Mouse (Mus musculus) forebrain, embryonic 10.5 days (tissue): ENCODE results near the gene Shmt2. TPM values are rescaled to one million over a fixed set of nuclear protein-coding genes. Genes with fewer than 3 reads are reported as not detected.

ENCODE experiments used
- DNase-seq: peaks from one replicate; pipeline ENCODE4 v3.0.0-alpha.2; 2017; ENCODE audit warnings: low spot score; ENCODE audit errors: extremely low spot score
- H3K27ac ChIP-seq: fragments of 300-500 bp; sonication (generic); 2 replicates; pipeline ENCODE4 v1.5.1; 2016; ENCODE audit warnings: mild to moderate bottlenecking
- H3K27me3 ChIP-seq: fragments of 300-500 bp; sonication (generic); 2 replicates; pipeline ENCODE4 v1.6.1; 2016; ENCODE audit warnings: mild to moderate bottlenecking; ENCODE audit not compliant: poor library complexity, severe bottlenecking
- H3K36me3 ChIP-seq: fragments of 300-500 bp; sonication (generic); replicated peaks from 2 replicates; pipeline ENCODE4 v1.6.1; 2016; ENCODE audit warnings: mild to moderate bottlenecking, moderate library complexity
- H3K4me1 ChIP-seq: fragments of 300-500 bp; sonication (generic); 2 replicates; pipeline ENCODE4 v1.6.1; 2016
- H3K4me3 ChIP-seq: fragments of 300-500 bp; sonication (generic); 2 replicates; pipeline ENCODE4 v1.5.1; 2016; ENCODE audit warnings: mild to moderate bottlenecking, moderate library complexity
- H3K9me3 ChIP-seq: fragments of 300-500 bp; sonication (generic); 2 replicates; pipeline ENCODE4 v1.6.1; 2016; ENCODE audit warnings: mild to moderate bottlenecking, moderate library complexity
- WGBS: fragments of 180-500 bp; shearing (Covaris S2); methylation state at CpG from one replicate; pipeline ENCODE4 v1.1.7; 2016; 5-methylcytosine and 5-hydroxymethylcytosine counted together
- polyA plus RNA-seq: library from polyadenylated mRNA; unstranded; fragments of >200 nt; fragmentation: Nextera tagmentation; extraction: Ambion mirVana; gene quantifications from 2 replicates; pipeline ENCODE4 v1.2.1, GENCODE M21; 2016

The Shmt2 gene
- polyA plus RNA-seq, 1 experiment from 2014 or later, result 129 TPM

DNA sequence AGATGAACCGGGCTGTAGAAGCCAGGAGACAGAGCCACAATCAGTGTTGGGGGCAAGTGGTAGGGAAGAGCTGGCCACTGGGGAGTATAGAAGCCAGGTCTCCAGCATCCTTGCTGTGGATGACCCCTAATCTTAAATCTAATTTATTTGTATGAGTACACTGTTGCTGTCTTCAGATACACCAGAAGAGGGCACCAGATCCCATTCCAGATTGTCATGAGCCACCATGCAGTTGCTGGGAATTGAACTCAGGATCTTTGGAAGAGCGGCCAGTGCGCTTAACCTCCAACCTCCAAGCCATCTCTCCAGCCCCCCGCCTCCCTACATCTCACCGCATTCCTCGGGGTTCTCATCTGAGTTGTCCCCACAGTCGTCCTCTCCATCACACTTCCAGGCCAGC lies 24.3 kb upstream of the Shmt2 start:
- H3K4me3 ChIP-seq, result no peak overlapping the region
- H3K27ac ChIP-seq, result no peak overlapping the region
- peaks cover 100% of the 10 kb centered on the region for H3K36me3 ChIP-seq
- 0 out of 2 replicates have a peak, but pooled peaks cover 3% of the 10 kb centered on the region for H3K4me1 ChIP-seq
- no peak for DNase-seq
- no peaks in the 10 kb centered on the region for H3K9me3 ChIP-seq
- H3K27me3 ChIP-seq, result no peaks in the 10 kb centered on the region
- 92% methylated on average over 7 of the region's 7 CpGs for WGBS

DNA sequence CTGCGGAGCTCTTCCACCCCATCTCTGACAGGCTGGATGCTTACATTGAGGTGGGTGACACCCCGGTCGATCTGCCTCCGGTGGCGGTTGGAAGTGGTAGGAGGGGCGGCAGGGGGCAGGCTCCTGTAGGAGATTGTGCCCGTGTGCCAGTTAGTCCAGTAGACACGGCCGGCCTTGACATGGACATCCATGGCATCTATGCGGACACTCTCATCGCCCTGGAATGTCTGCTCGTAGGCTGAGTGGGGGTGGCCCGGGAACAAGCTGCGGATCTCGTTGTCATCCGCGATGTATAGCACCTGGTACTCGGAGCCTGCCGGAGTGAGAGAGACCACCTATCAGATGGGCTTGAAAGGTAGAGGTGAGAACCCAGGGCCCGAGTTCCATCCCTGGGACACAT lies 22.1 kb upstream of the Shmt2 start:
- 96% methylated on average over 20 of the region's 20 CpGs for WGBS
- Histone ChIP-seq H3K27me3 (no peaks in the 10 kb centered on the region), H3K9me3 (no peaks in the 10 kb centered on the region), H3K27ac (no peak overlapping the region), H3K4me1 (0 out of 2 replicates have a peak, but pooled peaks cover 3% of the 10 kb centered on the region), H3K4me3 (no peak overlapping the region), H3K36me3 (peaks cover 100% of the 10 kb centered on the region)
- no peak for DNase-seq

DNA sequence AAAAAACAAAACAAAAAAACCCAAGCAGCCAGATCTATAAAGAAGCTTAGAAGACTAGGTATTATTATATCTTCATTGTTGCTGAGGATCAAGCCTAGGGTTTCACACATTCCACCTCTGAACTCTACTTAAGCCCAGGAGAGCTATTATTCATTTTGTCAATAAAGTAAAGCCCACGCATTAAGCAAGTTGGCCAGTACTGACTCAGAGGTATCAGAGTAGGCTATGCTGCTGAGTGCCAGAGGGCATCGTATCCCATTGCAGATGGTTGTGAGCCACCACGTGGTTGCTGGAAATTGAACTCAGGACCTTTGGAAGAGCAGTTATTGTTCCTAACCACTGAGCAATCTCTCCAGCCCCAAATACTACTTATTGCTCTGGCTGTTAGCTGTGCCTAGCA lies 21.7 kb upstream of the Shmt2 start:
- H3K4me1 ChIP-seq, result 0 out of 2 replicates have a peak, but pooled peaks cover 3% of the 10 kb centered on the region
- WGBS, result 90% methylated on average over 3 of the region's 3 CpGs

DNA sequence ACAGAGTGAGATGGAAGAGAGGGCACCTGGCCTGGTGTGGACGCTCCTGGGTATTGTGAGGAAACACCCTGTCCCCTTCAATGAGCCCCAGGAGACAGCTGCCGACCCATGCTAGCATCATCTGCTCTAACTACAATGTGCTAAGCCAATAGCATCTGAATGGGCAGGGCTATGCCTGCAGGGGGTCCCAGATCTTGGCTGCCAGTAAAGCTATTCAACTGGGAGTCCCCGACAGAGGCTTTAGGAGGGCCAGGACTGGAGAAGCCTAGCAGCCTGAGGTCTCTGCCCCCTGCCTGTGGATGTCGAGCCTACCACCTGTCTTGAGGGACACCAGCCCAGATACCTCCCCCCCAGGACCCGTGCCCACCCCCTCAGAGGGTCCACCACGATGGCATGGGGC lies 20.5 kb upstream of the Shmt2 start:
- Histone ChIP-seq H3K36me3 (peaks cover 95% of the 10 kb centered on the region), H3K27ac (no peak overlapping the region), H3K4me3 (no peak overlapping the region), H3K27me3 (peaks cover 1% of the 10 kb centered on the region), H3K9me3 (no peaks in the 10 kb centered on the region), H3K4me1 (peaks cover 10% of the 10 kb centered on the region; the same call in 1 of the 2 replicates)
- no peak for DNase-seq
- WGBS, result 61% methylated on average over 6 of the region's 6 CpGs

More for the DNA sequence above, 21.7 kb upstream of the Shmt2 start:
- no peak for DNase-seq
- H3K27me3 ChIP-seq, result no peaks in the 10 kb centered on the region
- no peaks in the 10 kb centered on the region for H3K9me3 ChIP-seq
- no peak overlapping the region for H3K27ac ChIP-seq
- no peak overlapping the region for H3K4me3 ChIP-seq
- peaks cover 100% of the 10 kb centered on the region for H3K36me3 ChIP-seq

DNA sequence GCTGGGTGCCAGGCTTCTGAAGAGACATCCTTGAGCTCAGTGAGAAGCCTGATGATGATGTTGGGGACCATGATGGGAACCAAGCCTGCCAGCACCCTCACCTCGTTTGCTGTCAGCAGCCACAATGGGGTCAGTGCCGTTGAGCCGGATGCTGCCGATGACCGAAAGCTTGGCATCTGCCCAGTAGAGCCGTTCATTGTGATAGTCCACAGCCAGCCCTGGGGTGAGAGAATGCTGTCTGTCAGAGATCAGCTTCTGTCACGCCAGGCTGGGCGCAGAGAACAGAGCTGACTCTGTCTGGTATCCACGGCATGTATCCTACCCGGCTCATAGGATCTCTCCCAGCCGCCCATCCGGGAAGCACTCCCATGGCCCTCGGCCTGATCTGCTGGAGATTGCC lies 19.8 kb upstream of the Shmt2 start:
- peaks cover 12% of the 10 kb centered on the region for H3K4me1 ChIP-seq
- no peak for DNase-seq
- no peak overlapping the region for H3K4me3 ChIP-seq
- 90% methylated on average over 13 of the region's 13 CpGs for WGBS
- peaks cover 6% of the 10 kb centered on the region for H3K27me3 ChIP-seq
- no peaks in the 10 kb centered on the region for H3K9me3 ChIP-seq
- no peak overlapping the region for H3K27ac ChIP-seq
- peaks cover 89% of the 10 kb centered on the region for H3K36me3 ChIP-seq

DNA sequence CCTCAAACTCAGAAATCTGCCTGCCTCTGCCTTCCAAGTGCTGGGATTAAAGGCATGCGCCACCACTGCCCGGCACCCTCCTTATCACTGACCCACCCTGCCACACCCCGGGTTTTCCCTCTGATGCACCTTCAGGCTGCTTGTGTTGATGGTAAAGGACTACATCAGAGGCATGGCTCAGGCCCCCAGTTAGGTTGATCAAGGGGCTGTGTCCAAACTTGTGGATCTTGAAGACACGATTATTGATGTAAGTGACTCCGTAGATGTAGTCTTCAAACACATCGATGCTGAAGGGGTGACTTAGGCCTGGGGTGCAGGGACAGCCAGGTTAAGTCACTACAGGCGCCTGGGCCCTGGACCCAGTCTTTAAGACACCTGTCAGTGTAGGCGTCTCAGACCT lies 19.3 kb upstream of the Shmt2 start:
- peaks cover 12% of the 10 kb centered on the region for H3K27me3 ChIP-seq
- peaks cover 83% of the 10 kb centered on the region for H3K36me3 ChIP-seq
- 97% methylated on average over 8 of the region's 8 CpGs for WGBS
- DNase-seq, result no peak
- peaks cover 17% of the 10 kb centered on the region for H3K4me1 ChIP-seq
- no peak overlapping the region for H3K4me3 ChIP-seq
- no peaks in the 10 kb centered on the region for H3K9me3 ChIP-seq
- H3K27ac ChIP-seq, result no peak overlapping the region

DNA sequence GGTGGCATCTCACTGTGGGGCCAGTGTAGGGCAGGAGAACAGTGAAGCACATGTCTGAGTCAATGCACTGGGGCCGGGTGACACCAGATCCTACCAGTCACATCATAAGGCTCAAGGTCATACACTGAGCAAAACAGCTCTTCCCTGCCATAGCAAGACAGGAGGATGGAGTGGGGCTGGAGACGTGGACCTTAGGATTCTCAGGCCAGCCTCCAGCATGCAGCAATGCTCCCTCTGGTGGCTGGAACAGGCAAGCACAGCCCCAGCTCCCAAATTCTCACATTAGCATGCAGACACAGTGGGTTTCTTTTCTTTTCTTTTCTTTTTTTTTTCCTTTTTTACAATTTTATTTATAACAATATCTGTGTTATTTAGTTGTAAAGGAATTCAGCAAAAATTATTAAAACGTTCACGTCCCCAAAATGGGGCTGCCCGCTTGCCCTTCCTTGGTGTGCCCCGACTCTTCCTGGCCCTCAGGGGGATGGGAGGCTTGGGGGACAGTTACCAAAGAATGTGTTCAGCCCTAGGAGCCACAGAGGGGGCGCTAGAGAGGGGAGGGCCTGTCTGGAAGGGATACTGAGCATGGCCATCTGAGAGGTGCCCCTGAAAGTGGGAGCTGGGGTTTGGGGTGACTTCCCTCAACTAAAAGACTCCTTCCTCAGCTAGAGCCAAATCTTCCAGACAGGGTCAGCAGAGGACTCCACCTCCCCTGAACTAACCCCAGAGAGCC lies 15.8 kb upstream of the Shmt2 start:
- H3K4me3 ChIP-seq, result no peak overlapping the region
- peaks cover 48% of the 10 kb centered on the region for H3K36me3 ChIP-seq
- DNase-seq, result peak; percentile 81
- H3K4me1 ChIP-seq, result peaks cover 50% of the 10 kb centered on the region
- peaks cover 47% of the 10 kb centered on the region for H3K27me3 ChIP-seq
- H3K27ac ChIP-seq, result no peak overlapping the region
- WGBS, result 25% methylated on average over 7 of the region's 7 CpGs
- H3K9me3 ChIP-seq, result no peaks in the 10 kb centered on the region

DNA sequence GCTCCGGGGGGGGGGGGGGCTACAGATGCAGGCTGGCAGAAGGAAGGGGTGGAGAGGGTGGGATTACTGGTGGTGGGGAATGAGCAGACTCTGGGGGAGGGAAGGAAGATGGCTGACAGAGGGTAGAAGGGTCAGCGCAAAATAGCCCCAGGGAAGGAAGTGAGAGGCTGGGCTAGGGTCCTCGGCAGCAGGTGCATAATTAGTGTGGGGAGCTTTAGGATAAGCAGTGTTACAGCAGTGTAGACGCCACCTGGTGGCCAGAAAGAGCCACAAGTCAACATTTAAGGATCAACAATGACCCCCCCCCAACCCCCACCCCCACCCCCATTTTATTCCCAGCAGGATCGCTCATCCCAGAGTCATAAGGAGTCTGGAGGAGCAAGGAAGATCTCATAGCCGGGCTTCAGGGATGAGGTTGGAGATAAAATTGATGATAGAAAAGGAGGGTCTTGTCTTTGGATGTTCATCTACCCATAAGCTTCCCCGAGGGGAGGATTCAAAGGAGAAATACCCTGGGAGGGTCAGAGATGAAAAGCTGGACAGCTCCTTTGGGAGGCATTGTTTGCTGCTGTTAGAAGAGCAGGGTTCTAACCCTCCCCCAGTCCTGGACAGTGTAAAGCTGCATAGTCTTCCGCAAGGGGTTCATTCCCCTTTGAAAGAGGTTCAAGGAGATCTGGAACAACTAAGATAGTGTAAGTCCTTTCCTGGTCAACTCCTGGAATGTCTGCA lies 14.5 kb upstream of the Shmt2 start:
- no peaks in the 10 kb centered on the region for H3K9me3 ChIP-seq
- peaks cover 59% of the 10 kb centered on the region for H3K27me3 ChIP-seq
- DNase-seq, result peak; percentile 61
- no peak overlapping the region for H3K4me3 ChIP-seq
- H3K27ac ChIP-seq, result no peak overlapping the region
- H3K4me1 ChIP-seq, result peaks cover 57% of the 10 kb centered on the region
- WGBS, result 12% methylated on average over 8 of the region's 8 CpGs
- peaks cover 36% of the 10 kb centered on the region for H3K36me3 ChIP-seq

DNA sequence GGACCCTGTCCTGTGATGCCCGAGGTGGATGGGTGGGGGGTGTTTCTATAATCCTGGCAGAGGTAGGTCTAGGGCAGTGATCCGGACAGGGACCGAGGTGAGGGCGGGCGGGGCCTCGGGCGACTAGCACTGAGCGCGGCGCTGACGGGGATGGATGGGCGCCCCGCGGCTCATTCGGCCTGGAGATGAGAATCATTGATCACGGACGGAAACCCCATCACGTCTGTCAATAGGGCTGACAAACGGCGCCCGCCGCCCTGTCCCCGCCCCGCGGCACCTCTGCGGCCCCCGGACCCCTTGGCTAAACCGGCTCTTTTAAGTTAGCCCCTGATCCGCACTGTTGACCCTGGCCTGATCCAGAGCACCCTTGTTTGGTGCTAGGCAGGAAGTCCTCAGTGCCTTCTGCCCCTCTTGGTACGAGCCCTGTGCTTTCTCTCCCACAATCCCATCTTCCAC lies 12.7 kb upstream of the Shmt2 start:
- Histone ChIP-seq H3K36me3 (peaks cover 18% of the 10 kb centered on the region), H3K27ac (peak overlapping the region; percentile 48; the same call in 1 of the 2 replicates), H3K9me3 (no peaks in the 10 kb centered on the region), H3K27me3 (peaks cover 77% of the 10 kb centered on the region), H3K4me1 (peaks cover 74% of the 10 kb centered on the region), H3K4me3 (peak overlapping the region; percentile 53)
- DNase-seq, result no peak
- WGBS, result 2% methylated on average over 30 of the region's 30 CpGs

DNA sequence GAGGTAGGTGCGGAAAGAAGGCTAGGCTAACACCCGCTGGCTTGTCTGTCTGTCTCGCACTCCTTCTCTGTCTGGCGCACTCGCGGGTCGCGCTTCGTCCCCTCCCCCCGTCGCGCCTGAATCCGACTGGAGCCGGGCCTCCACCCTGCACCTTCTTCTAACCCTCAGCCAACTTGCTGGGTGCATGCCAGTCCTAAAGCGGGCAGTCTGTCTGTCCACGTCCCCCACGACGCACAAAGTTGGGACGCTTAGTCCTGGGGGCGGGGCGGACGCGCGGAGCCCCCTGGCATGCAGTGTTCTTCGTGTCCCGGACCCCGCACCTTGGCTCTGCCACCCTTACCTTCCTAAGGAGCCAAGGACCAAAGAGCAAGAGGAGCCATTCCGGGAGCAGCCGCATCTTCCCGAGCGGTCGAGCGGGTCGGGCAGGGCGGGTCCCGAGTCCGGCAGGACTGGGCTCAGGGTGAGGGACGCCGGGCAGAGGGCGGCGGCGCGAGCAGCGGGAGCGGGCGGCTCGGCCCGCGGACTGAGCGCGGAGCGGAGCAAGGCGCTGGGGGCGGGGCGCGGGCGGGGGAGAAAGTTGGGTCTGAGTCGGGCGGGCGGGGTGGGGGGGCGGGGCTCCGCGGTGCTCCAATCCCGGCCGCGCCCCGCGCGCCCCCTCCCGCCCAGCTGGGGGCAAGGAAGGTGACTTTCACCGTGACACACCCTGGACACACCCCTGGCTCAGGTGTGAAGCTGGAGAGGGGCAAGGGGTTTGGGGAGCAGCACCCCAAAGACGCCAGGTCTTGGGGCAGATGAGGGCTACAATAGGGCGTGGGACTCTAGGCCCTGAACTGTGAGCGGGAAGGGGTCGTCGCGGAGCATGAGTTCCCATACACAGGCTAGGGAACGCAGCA lies 12.0 kb upstream of the Shmt2 start, which contains the start of gene Nxph4:
Nxph4 (minus strand) TSS at position 524 of the 893 bp plus-strand sequence.
- Histone ChIP-seq H3K4me3 (peak within 1 kb of the TSS; percentile 53), H3K27ac (peak within 1 kb of the TSS; percentile 48; the same call in 1 of the 2 replicates), H3K27me3 (peaks cover 84% of the 10 kb centered on the region), H3K4me1 (peaks cover 80% of the 10 kb centered on the region), H3K36me3 (peaks cover 11% of the 10 kb centered on the region), H3K9me3 (no peaks in the 10 kb centered on the region)
- no peak for DNase-seq
- under 1% methylated on average over 66 of the region's 78 CpGs for WGBS

DNA sequence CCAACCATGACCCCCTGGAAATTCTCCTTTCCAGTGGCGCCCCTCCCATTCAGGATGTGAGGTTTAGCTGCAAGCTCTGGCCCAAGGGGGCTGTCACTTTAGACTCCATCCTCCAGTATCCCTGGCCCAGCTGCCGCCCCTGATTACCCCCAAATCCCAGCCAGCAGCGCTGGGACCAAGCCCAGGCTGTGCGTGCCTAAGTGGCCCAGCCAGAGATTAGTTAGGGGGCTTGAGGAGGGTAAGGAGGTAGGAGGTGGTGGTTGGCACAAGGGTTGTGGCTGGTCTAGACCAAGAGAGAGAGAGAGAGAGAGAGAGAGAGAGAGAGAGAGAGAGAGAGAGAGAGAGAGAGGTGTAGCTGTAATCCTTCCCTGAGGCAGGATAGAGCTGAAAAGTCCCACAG lies 9.3 kb upstream of the Shmt2 start:
- no peaks in the 10 kb centered on the region for H3K36me3 ChIP-seq
- H3K4me1 ChIP-seq, result peaks cover 93% of the 10 kb centered on the region
- H3K27ac ChIP-seq, result no peak overlapping the region; the same call in 1 of the 2 replicates
- peaks cover 100% of the 10 kb centered on the region for H3K27me3 ChIP-seq
- no peak for DNase-seq
- H3K4me3 ChIP-seq, result peak overlapping the region; percentile 53
- no peaks in the 10 kb centered on the region for H3K9me3 ChIP-seq
- WGBS, result 0% methylated on average over 4 of the region's 4 CpGs

DNA sequence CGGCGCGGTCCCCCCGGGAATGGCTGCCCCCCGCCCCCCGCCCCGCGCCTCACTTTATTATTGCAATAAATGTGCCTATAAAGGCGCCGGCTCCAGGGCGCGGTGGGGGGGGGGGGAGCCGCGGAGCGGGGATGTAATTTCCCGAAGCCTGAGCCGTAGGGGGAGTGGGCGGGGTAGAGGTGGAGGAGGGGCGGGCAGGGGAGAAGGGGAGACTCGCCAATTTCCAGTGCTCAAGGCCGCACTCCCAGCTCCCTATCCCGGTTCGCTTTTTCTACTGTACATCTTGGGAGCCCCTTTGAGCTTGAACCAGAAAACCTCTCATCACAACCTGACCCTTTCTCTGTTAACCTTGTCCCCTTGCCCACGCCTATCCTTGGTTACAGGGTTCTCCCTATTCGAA lies 8.7 kb upstream of the Shmt2 start:
- Histone ChIP-seq H3K27ac (peak overlapping the region; percentile 25; the same call in 1 of the 2 replicates), H3K27me3 (peaks cover 100% of the 10 kb centered on the region), H3K4me1 (peaks cover 93% of the 10 kb centered on the region), H3K4me3 (peak overlapping the region; percentile 53), H3K36me3 (no peaks in the 10 kb centered on the region), H3K9me3 (no peaks in the 10 kb centered on the region)
- no peak for DNase-seq
- under 1% methylated on average over 24 of the region's 25 CpGs for WGBS
